Mouse (Mus musculus) left cerebral cortex, adult 2 months (tissue): ENCODE data around the gene Fbxo8. TPM values are rescaled to one million over a fixed set of nuclear protein-coding genes. Genes with fewer than 3 reads are reported as not detected.

Experiments
- DNase-seq, 2 experiments: peaks; one replicate each; pipeline ENCODE4 v3.0.0; 2021 to 2022; ENCODE audit warnings: low spot score in 2 of 2, mixed read lengths in 1 of 2; ENCODE audit errors: extremely low spot score in 1 of 2
- H3K27ac ChIP-seq: fragments of 200-600 bp; 2 replicates; pipeline ENCODE4 v1.8.1; 2022
- H3K4me3 ChIP-seq: fragments of 200-600 bp; 2 replicates; pipeline ENCODE4 v1.8.1; 2022
- CTCF ChIP-seq: fragments of 200-600 bp; IDR thresholded peaks from 2 replicates; pipeline ENCODE4 v1.8.1; 2022; ENCODE audit warnings: antibody characterized with exemption, mild to moderate bottlenecking, moderate library complexity
- intact Hi-C: fragments of 180-260 bp; cut with DNase I; formaldehyde crosslinking; loops from one replicate; pipeline ENCODE4 v1.15.1; 2025
- long read RNA-seq, 2 experiments: library from polyadenylated mRNA; stranded (forward); transcript quantifications; one replicate each; pipeline ENCODE4 v2.0.0; 2021; ENCODE audit warnings: borderline mapping rate in 2 of 2
- total RNA-seq, 2 experiments: library from RNA; stranded (reverse); gene quantifications; 2 replicates each; pipeline ENCODE4 v1.2.3; 2021

Gene Fbxo8
- 10 to 100 TPM; 34.0 to 38.5 TPM for total RNA-seq
- long read RNA-seq, experiment 1, transcript Fbxo8-201 (6 exons, 3,571 nt), result major isoform, 7 of 9 reads
- long read RNA-seq, experiment 1, partial matches to known transcripts, result 0 of 9 reads
- long read RNA-seq, experiment 1, other reads (novel, unspliced or antisense), result 2 of 9 reads
- long read RNA-seq, experiment 2, transcript Fbxo8-201 (6 exons, 3,571 nt), result major isoform, 7 of 13 reads
- long read RNA-seq, experiment 2, partial matches to known transcripts, result 0 of 13 reads
- long read RNA-seq, experiment 2, other reads (novel, unspliced or antisense), result 5 of 13 reads

DNA sequence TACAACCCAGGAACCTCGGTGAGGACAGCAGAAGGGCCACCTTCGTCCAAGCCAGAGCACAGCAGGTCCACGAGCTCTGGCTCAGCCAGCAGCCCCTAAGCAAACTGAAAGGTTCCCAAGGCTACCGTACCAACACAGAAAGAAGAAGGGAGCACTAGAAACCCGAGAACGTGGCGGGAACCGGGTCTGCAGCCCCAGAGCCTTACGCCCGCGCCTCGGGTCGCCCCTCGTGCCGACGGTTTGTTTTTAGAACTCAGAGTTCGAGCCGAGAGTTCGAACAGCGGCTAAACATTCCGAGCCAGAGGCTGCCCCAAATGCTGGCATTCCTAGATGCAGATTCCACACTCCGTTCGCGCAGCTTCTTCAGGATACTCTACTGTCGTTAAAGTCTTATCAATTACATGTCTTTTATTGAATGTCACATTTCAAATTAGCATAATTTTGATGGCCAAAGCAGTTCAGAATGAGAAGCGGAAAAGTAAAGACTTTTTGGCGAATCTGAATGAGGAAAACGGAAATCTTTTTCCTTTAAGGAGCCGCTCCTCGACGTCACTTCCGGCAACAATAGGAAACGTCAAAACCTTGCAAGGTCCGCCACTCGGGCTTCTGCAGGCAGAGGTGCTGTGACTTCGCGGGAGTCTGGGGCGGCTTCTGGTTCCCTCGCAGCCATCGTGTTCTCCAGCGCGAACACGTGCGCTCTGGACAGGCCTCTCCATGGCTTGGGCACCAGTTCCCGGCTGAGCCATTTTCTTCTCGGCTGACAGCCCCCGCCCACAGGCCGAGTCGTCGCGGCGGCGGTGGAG is at the start of gene Fbxo8, which contains the start of gene Cep44:
Gene Fbxo8, plus strand, starts transcription at position 533 of the 803 bp plus-strand sequence.
Gene Cep44, minus strand, starts transcription at position 490 of the 803 bp plus-strand sequence.
- H3K4me3 ChIP-seq, result peak within 1 kb of the TSS; percentile 74
- intact Hi-C loops, result no loop called here
- peak; percentile 70 to 75 for DNase-seq
- no peak for TF ChIP-seq CTCF
- peak within 1 kb of the TSS; percentile 94 for H3K27ac ChIP-seq

- intact Hi-C loops, result no loop called here
- no peak for TF ChIP-seq CTCF
- Histone ChIP-seq H3K4me3 (no peak overlapping the region), H3K27ac (no peak overlapping the region)
- no peak for DNase-seq
These were observed 49.0 kb upstream of the Fbxo8 start for GRCm38 (mm10) chr8:56501911-56502310.

DNA sequence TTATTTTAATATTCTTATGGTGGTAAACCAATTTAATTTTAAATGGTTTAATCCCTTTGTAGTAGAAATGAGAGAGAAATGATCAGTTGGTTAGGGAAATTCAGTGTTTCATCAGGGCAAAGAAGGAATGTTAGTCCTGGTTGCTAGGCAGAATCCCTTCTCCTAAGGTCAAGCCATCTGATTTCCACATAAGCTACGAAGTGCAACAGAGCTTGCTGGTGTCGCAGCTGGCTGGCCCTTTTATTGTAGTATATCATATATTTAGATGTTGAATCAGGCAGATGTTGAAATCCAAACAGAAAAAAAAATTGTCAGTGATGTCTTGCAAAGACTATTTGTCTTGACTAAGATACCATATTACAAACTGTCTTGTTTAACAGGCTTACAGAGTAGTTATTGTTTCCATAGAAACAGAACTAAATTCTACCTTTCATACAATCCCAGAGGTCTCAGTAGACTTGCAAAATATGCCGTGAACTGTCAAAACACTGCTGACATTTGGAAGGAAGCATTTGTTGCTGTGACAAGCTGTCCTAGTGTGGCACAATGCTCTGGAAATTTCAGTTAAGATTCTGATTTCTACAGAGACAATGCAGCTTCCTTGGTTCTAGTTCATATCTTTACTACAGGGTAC is 42.5 kb upstream of the Fbxo8 start:
- H3K27ac ChIP-seq, result no peak overlapping the region
- DNase-seq, result no peak
- intact Hi-C loops, result no loop called here
- no peak overlapping the region for H3K4me3 ChIP-seq
- no peak for TF ChIP-seq CTCF

DNA sequence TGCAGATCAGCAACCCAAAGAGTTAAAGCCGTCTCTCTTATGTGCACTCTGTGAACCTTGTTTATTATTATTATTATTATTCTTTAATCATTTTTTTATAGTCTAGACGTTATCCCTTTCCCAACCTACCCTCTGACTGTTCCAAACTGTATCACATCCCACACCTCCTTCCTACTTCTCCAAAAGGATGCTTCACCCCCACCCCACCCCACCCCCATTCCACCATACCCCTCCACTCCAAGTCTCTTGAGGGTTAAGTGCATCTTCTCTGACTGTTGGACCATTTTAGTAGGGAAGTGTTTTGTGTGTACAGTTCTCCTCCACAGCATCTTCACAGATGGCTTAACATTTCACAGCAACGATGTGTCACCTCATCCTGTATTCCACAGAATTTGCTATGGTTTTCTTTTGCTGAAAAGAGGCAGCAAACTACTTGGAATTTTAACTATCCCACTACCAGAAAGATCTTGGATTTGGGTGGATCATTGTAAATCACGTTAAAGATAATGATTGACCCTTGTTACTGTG is 41.9 kb upstream of the Fbxo8 start:
- TF ChIP-seq CTCF, result no peak
- no peak overlapping the region for H3K27ac ChIP-seq
- no peak for DNase-seq
- intact Hi-C loops, result no loop called here
- H3K4me3 ChIP-seq, result no peak overlapping the region

GRCm38 (mm10) chr8:56518848-56519247 is 32.0 kb upstream of the Fbxo8 start:
- intact Hi-C loops, result no loop called here
- no peak for TF ChIP-seq CTCF
- no peak overlapping the region for H3K4me3 ChIP-seq

GRCm38 (mm10) chr8:56520249-56520648 is 30.6 kb upstream of the Fbxo8 start:
- Histone ChIP-seq H3K4me3 (no peak overlapping the region), H3K27ac (no peak overlapping the region)
- TF ChIP-seq CTCF, result no peak
- no peak for DNase-seq
- intact Hi-C loops, result loop anchor here (10.0 kb wide), 1 partner anchor 905 kb away; no protein-coding TSS in a partner anchor

More at GRCm38 (mm10) chr8:56518848-56519247, 32.0 kb upstream of the Fbxo8 start:
- no peak for DNase-seq
- no peak overlapping the region for H3K27ac ChIP-seq

DNA sequence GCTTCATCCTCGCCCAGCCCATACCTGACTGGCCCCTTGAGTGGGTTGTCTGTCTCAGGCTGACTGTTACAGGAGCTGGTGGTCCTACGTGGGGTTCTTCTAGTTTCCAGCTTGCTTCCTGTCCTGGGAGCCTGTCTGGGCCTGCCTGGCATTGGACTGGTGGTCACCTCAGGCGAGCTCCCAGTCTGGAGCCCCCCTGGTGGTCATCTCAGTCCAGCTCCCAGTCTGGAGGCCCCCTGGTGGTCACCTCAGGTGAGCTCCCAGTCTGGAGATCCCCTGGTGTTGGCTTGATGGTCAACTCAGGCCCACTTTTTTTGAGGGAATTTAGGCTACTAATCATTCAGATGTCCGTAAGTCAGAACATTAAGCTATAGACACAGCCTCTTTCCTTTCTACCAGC is 29.8 kb upstream of the Fbxo8 start:
- no peak overlapping the region for H3K27ac ChIP-seq
- intact Hi-C loops, result loop anchor here (10.0 kb wide), 1 partner anchor 904 kb away; no protein-coding TSS in a partner anchor
- no peak; the same call in 1 of the 2 replicates for TF ChIP-seq CTCF
- no peak overlapping the region for H3K4me3 ChIP-seq
- DNase-seq, result no peak

DNA sequence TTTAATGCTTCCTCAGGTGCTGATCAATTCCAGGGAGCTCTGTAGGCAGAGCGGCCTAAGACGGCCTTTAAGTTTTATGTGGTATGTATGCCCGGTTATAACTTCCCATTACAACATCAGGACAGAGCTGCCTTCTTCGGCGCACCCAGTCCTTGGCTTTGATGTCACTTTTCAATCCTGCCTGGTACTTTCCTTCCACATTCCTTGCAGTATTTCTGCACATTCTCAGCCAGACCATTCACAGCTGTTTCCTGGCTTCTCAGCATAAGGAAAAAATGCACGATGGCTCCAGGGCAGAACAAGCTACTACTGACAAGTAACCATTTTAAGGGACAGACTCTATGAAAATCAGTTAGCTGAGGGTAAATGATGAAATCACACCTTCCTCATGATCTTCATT is 22.0 kb upstream of the Fbxo8 start:
- no peak overlapping the region for H3K27ac ChIP-seq
- intact Hi-C loops, result loop anchor here (10.0 kb wide), 1 partner anchor 896 kb away; no protein-coding TSS in a partner anchor
- DNase-seq, result no peak
- no peak overlapping the region for H3K4me3 ChIP-seq
- TF ChIP-seq CTCF, result no peak

- H3K27ac ChIP-seq, result no peak overlapping the region
- intact Hi-C loops, result loop anchor here (2.0 to 10.0 kb wide), 2 partner anchors 84 to 354 kb away; no protein-coding TSS in a partner anchor
- TF ChIP-seq CTCF, result peak; percentile 93
- H3K4me3 ChIP-seq, result no peak overlapping the region
- DNase-seq, result peak; percentile 40 to 70
These were observed 20.5 kb upstream of the Fbxo8 start for GRCm38 (mm10) chr8:56530359-56530758.

- TF ChIP-seq CTCF, result no peak
- intact Hi-C loops, result no loop called here
- no peak overlapping the region for H3K4me3 ChIP-seq
- no peak overlapping the region for H3K27ac ChIP-seq
- DNase-seq, result no peak
These were observed 10.2 kb upstream of the Fbxo8 start for GRCm38 (mm10) chr8:56540706-56541105.

GRCm38 (mm10) chr8:56547866-56548265 is 3.0 kb upstream of the Fbxo8 start:
- Histone ChIP-seq H3K27ac (no peak overlapping the region), H3K4me3 (no peak overlapping the region)
- DNase-seq, result no peak
- no peak for TF ChIP-seq CTCF
- intact Hi-C loops, result no loop called here
